Mouse (Mus musculus): ENCODE measurements at regions not wholly inside any gene's neighbourhood (a gene's known extent, or its start where the extent isn't known, plus 50 kb on each side); places are given as distances from the start of the nearest gene placed in this dataset.

GRCm38 (mm10) chr17:88175951-88176623 is 111.0 kb upstream of the Fbxo11 start:
- TF ChIP-seq POLR2A (IDR thresholded peaks at IDR 0.05; ENCODE audit: low read depth, low read length): no peak
- TF ChIP-seq CTCF (IDR thresholded peaks at IDR 0.05; ENCODE audit: extremely low read depth, insufficient read length, insufficient replicate concordance, low read depth, low read length): no peak

All from small intestine, adult 2 months (tissue).